Mouse (Mus musculus) liver, embryonic 14.5 days (tissue): ENCODE data around the gene 4930518I15Rik. TPM values are rescaled to one million over a fixed set of nuclear protein-coding genes. Genes with fewer than 3 reads are reported as not detected.

Experiments used
- ATAC-seq: fragments of 200-750 bp; cut with Nextera tagmentation; 2 replicates; pipeline ENCODE4 v1.8.0; 2017; ENCODE audit warnings: moderate number of reproducible peaks, mild to moderate bottlenecking, moderate library complexity; ENCODE audit not compliant: insufficient read depth
- DNase-seq, 3 experiments: peaks; one replicate each; pipeline ENCODE4 v3.0.0-alpha.2; 2012 to 2013; ENCODE audit warnings: low read depth in 3 of 3, low spot score in 3 of 3
- H3K27ac ChIP-seq: fragments of 300-500 bp; sonication (generic); 2 replicates; pipeline ENCODE4 v1.5.1; 2014; ENCODE audit warnings: moderate library complexity, mild to moderate bottlenecking, control low read depth, inconsistent platforms
- H3K27me3 ChIP-seq: fragments of 300-500 bp; sonication (generic); 2 replicates; pipeline ENCODE4 v1.6.1; 2014; ENCODE audit warnings: mild to moderate bottlenecking, low read length, moderate library complexity; ENCODE audit not compliant: control insufficient read depth, insufficient read depth
- H3K36me3 ChIP-seq: fragments of 300-500 bp; sonication (generic); replicated peaks from 2 replicates; pipeline ENCODE4 v1.6.1; 2014; ENCODE audit warnings: low read depth; ENCODE audit not compliant: control insufficient read depth, insufficient read depth
- H3K4me1 ChIP-seq, 2 experiments: fragments of 200-500 bp in 1 of 2; fragments of 300-500 bp in 1 of 2; sonication (generic) in 1 of 2; replicated peaks; 2 replicates each; pipeline ENCODE4 v1.6.1; 2012 to 2014; ENCODE audit warnings: antibody characterized with exemption in 1 of 2, inconsistent platforms in 1 of 2, low read length in 1 of 2; ENCODE audit not compliant: control insufficient read depth in 2 of 2, insufficient read depth in 2 of 2
- H3K4me2 ChIP-seq: fragments of 300-500 bp; sonication (generic); 2 replicates; pipeline ENCODE4 v1.6.1; 2014; ENCODE audit warnings: low read depth, mild to moderate bottlenecking, control low read depth, moderate library complexity
- H3K4me3 ChIP-seq, 2 experiments: fragments of 200-500 bp in 1 of 2; fragments of 300-500 bp in 1 of 2; sonication (generic) in 1 of 2; 2 replicates each; pipeline ENCODE4 v1.5.1; 2012 to 2014; ENCODE audit warnings: low read depth in 2 of 2, low read length in 2 of 2, mild to moderate bottlenecking in 2 of 2, control low read depth in 1 of 2, inconsistent platforms in 1 of 2, moderate library complexity in 1 of 2; ENCODE audit not compliant: insufficient read depth in 1 of 2
- H3K9ac ChIP-seq: fragments of 300-500 bp; sonication (generic); replicated peaks from 2 replicates; pipeline ENCODE4 v1.6.1; 2014; ENCODE audit warnings: mild to moderate bottlenecking, control low read depth, moderate library complexity
- H3K9me3 ChIP-seq: fragments of 300-500 bp; sonication (generic); 2 replicates; pipeline ENCODE4 v1.6.1; 2016; ENCODE audit warnings: low read length, mixed read lengths; ENCODE audit not compliant: control insufficient read depth
- CTCF ChIP-seq: IDR thresholded peaks from 2 replicates; pipeline ENCODE4 v1.5.1; 2016; ENCODE audit warnings: antibody characterized with exemption, low read depth, control low read depth
- EP300 ChIP-seq: IDR thresholded peaks from 2 replicates; pipeline ENCODE4 v1.6.1; 2016; ENCODE audit warnings: antibody characterized with exemption, low read depth
- WGBS: fragments of 180-500 bp; shearing (Covaris S2); extraction: QIAGEN DNeasy Blood & Tissue Kit; methylation state at CpG from one replicate; pipeline ENCODE4 v1.1.7; 2014; ENCODE audit not compliant: insufficient replicate concordance; 5-methylcytosine and 5-hydroxymethylcytosine counted together
- polyA plus RNA-seq, 2 experiments: library from polyadenylated mRNA; depleted of rRNA in 1 of 2; stranded (reverse) in 1 of 2; unstranded in 1 of 2; fragments of >200 nt; fragmentation: Nextera tagmentation in 1 of 2; extraction: Ambion mirVana in 1 of 2; gene quantifications; 2 replicates each; pipeline versions ENCODE4 v1.2.1 to v1.2.3; 2012 to 2014

4930518I15Rik gene
- polyA plus RNA-seq, 2 experiments = 0.71 TPM

- Histone ChIP-seq H3K27me3 (no peaks in the 10 kb centered on the region), H3K4me3 (no peak overlapping the region), H3K27ac (no peak overlapping the region), H3K9me3 (no peaks in the 10 kb centered on the region), H3K4me1 (peaks cover 0 to 2% of the 10 kb centered on the region in 2 experiments; a peak in 1 of 4 replicates), H3K9ac (no peak overlapping the region), H3K4me2 (no peak overlapping the region), H3K36me3 (no peaks in the 10 kb centered on the region)
- DNase-seq (no peak), ATAC-seq (no peak)
- TF ChIP-seq CTCF (no peak), EP300 (no peak)
- 27% methylated on average over 8 of the region's 8 CpGs for WGBS
These were observed 43.4 kb downstream of the 4930518I15Rik start for GRCm38 (mm10) chr2:156814344-156814801.

DNA sequence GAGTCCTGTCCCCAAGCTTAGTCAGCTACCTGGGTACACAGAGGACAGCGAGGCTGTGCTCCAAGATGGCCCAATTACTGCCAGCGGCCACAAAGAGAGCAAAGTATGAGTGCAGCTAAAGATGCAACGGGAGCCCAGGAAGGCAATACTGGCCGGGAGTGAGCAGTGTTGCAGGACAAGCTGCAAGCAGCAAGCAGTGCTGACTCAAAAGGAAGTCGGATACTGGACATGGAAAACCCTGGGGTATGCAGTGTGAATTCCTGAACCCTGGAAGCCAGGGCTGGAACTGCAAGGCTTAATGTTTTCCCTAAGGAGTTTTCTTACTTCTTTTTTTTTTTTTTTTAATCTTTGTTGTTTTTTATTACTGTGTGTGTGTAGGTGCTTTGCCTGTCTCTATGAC is 46.2 kb downstream of the 4930518I15Rik start:
- H3K27me3 ChIP-seq = no peaks in the 10 kb centered on the region
- no peak for TF ChIP-seq EP300
- no peak for TF ChIP-seq CTCF
- H3K4me1 ChIP-seq = peaks cover 0 to 2% of the 10 kb centered on the region in 2 experiments; a peak in 1 of 4 replicates
- no peak overlapping the region for H3K9ac ChIP-seq
- no peak overlapping the region for H3K27ac ChIP-seq
- H3K4me2 ChIP-seq = no peak overlapping the region
- H3K9me3 ChIP-seq = no peaks in the 10 kb centered on the region
- no peaks in the 10 kb centered on the region for H3K36me3 ChIP-seq
- ATAC-seq (no peak), DNase-seq (no peak)
- H3K4me3 ChIP-seq = no peak overlapping the region
- WGBS = 58% methylated on average over 5 of the region's 5 CpGs

DNA sequence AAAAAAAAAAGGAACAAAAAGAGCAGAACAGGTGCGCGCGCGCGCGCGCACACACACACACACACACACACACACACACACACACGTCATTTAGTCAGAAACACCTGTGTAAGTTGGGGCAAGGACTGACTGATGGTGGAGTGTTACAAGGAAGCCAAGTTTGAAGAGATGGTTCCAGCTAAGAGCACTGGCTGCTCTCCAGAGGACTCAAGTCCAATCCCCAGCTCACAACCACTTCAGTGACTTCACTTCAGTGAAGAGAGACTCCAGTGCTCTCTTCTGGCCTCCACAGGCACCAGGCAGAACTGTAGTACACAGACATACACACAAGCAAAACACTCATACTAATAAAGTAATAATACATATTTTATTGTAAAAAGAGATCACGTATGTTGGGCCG is 47.0 kb downstream of the 4930518I15Rik start:
- no peak overlapping the region for H3K9ac ChIP-seq
- no peak for ATAC-seq
- no peak overlapping the region for H3K27ac ChIP-seq
- WGBS = 89% methylated on average over 10 of the region's 10 CpGs
- peaks cover 0 to 2% of the 10 kb centered on the region in 2 experiments; a peak in 1 of 4 replicates for H3K4me1 ChIP-seq
- no peaks in the 10 kb centered on the region for H3K9me3 ChIP-seq
- TF ChIP-seq EP300 (no peak), CTCF (no peak)
- H3K4me2 ChIP-seq = no peak overlapping the region
- no peak overlapping the region for H3K4me3 ChIP-seq
- H3K27me3 ChIP-seq = no peaks in the 10 kb centered on the region
- no peaks in the 10 kb centered on the region for H3K36me3 ChIP-seq
- DNase-seq = no peak

DNA sequence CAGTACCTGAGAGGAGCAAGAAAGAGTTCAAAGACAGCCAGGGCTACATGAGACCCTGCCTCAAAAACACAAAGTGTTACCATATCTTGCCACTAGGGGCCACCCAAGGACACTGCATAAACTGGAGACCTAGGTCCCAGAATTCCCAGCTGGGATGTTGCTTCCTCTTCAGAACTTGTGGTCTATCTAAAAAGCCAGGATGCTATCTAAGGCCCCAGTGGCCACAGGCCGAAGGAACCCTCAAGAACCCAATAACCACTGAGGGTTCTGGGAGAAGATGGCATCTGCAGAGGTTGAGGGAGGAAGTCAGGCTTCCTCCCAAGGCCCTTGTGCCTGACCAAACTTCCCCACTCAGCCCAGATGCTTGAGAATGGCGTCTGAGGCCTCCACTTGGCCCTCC is 48.2 kb downstream of the 4930518I15Rik start:
- H3K9me3 ChIP-seq = no peaks in the 10 kb centered on the region
- no peaks in the 10 kb centered on the region for H3K27me3 ChIP-seq
- no peak overlapping the region for H3K4me3 ChIP-seq
- TF ChIP-seq CTCF (peak; percentile 82), EP300 (no peak)
- H3K4me2 ChIP-seq = no peak overlapping the region
- DNase-seq (peak in 2 of 3 experiments; percentile 16 to 17), ATAC-seq (no peak)
- WGBS = 8% methylated on average over 2 of the region's 2 CpGs
- H3K4me1 ChIP-seq = peaks cover 0 to under 1% of the 10 kb centered on the region in 2 experiments; a peak in 1 of 4 replicates
- no peak overlapping the region for H3K27ac ChIP-seq
- H3K9ac ChIP-seq = no peak overlapping the region
- no peaks in the 10 kb centered on the region for H3K36me3 ChIP-seq

- no peak for TF ChIP-seq CTCF
- TF ChIP-seq EP300 = no peak
- H3K4me3 ChIP-seq = no peak overlapping the region
- WGBS = 60% methylated on average over 6 of the region's 6 CpGs
These were observed 50.9 kb downstream of the 4930518I15Rik start for GRCm38 (mm10) chr2:156806886-156807285.

More at GRCm38 (mm10) chr2:156806886-156807285, 50.9 kb downstream of the 4930518I15Rik start:
- ATAC-seq (no peak), DNase-seq (no peak)
- Histone ChIP-seq H3K27ac (no peak overlapping the region), H3K4me1 (peaks cover 3 to 5% of the 10 kb centered on the region in 2 experiments; a peak in 3 of 4 replicates), H3K36me3 (no peaks in the 10 kb centered on the region), H3K9ac (no peak overlapping the region), H3K27me3 (no peaks in the 10 kb centered on the region), H3K9me3 (no peaks in the 10 kb centered on the region), H3K4me2 (no peak overlapping the region)

Other genes starting within 250 kb of the 4930518I15Rik start
- gene Dlgap4, start 244.2 kb downstream of the 4930518I15Rik start, polyA plus RNA-seq (2012; rRNA removed) = 6.4 and 6.6 TPM in 2 replicates
- gene Dlgap4, start 244.2 kb downstream of the 4930518I15Rik start, polyA plus RNA-seq (2014; fragmentation: Nextera tagmentation; extraction: Ambion mirVana) = 9.7 and 9.9 TPM in 2 replicates
- 25.2 and 27.2 TPM in 2 replicates for gene Myl9, start 82.5 kb downstream of the 4930518I15Rik start, polyA plus RNA-seq (2012; rRNA removed)
- 44.4 and 51.3 TPM in 2 replicates for gene Myl9, start 82.5 kb downstream of the 4930518I15Rik start, polyA plus RNA-seq (2014; fragmentation: Nextera tagmentation; extraction: Ambion mirVana)
- gene Tgif2, start 17.9 kb downstream of the 4930518I15Rik start, polyA plus RNA-seq (2012; rRNA removed) = 3.8 and 4.9 TPM in 2 replicates
- 4.9 and 5.1 TPM in 2 replicates for gene Tgif2, start 17.9 kb downstream of the 4930518I15Rik start, polyA plus RNA-seq (2014; fragmentation: Nextera tagmentation; extraction: Ambion mirVana)
- 74.3 and 80.3 TPM in 2 replicates for gene Rab5if, start 5.2 kb upstream of the 4930518I15Rik start, polyA plus RNA-seq (2012; rRNA removed)
- gene Rab5if, start 5.2 kb upstream of the 4930518I15Rik start, polyA plus RNA-seq (2014; fragmentation: Nextera tagmentation; extraction: Ambion mirVana) = 164 and 171 TPM in 2 replicates
- 0.89 and 0.90 TPM in 2 replicates for gene Sla2, start 29.2 kb upstream of the 4930518I15Rik start, polyA plus RNA-seq (2012; rRNA removed)
- 1.4 and 2.2 TPM in 2 replicates for gene Sla2, start 29.2 kb upstream of the 4930518I15Rik start, polyA plus RNA-seq (2014; fragmentation: Nextera tagmentation; extraction: Ambion mirVana)
- gene Ndrg3, start 134.1 kb upstream of the 4930518I15Rik start, polyA plus RNA-seq (2012; rRNA removed) = 30.3 and 31.7 TPM in 2 replicates
- gene Ndrg3, start 134.1 kb upstream of the 4930518I15Rik start, polyA plus RNA-seq (2014; fragmentation: Nextera tagmentation; extraction: Ambion mirVana) = 29.2 and 34.8 TPM in 2 replicates
- 11.2 and 19.2 TPM in 2 replicates for gene Dsn1, start 149.2 kb upstream of the 4930518I15Rik start, polyA plus RNA-seq (2012; rRNA removed)
- 30.2 and 30.6 TPM in 2 replicates for gene Dsn1, start 149.2 kb upstream of the 4930518I15Rik start, polyA plus RNA-seq (2014; fragmentation: Nextera tagmentation; extraction: Ambion mirVana)
- gene Soga1, start 221.3 kb upstream of the 4930518I15Rik start, polyA plus RNA-seq (2012; rRNA removed) = 1.8 and 2.0 TPM in 2 replicates
- gene Soga1, start 221.3 kb upstream of the 4930518I15Rik start, polyA plus RNA-seq (2014; fragmentation: Nextera tagmentation; extraction: Ambion mirVana) = 1.6 and 1.8 TPM in 2 replicates
- gene Tldc2, start 229.1 kb upstream of the 4930518I15Rik start, polyA plus RNA-seq (2012; rRNA removed) = not detected in 2 replicates
- 0.25 TPM in 1 of 2 replicates, not detected in the other for gene Tldc2, start 229.1 kb upstream of the 4930518I15Rik start, polyA plus RNA-seq (2014; fragmentation: Nextera tagmentation; extraction: Ambion mirVana)